Mouse (Mus musculus): ENCODE measurements around the gene Cfdp1.
A peak's percentile ranks its signal among the peaks of the same experiment; 100 is the strongest.

The Cfdp1 gene

DNA sequence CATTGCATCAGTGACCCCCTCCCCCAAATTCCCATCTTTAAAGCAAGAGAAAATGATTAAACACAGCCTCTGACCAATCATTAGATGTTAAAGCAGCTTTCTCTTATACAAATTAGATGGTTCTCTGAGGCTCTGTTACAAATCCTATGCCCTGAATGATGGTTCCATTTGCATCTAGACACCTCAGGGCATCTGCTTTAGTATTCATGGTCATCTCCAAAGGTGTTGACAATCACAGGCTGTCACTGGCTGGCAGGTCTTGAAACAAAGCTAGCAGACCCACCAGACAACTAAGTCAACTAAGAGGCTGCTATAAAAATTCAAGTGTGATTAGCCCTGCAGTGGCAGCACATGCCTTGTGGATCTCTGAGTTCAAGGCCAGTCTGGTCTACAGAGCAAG lies 64.5 kb downstream of the Cfdp1 start:
- no peak for DNase-seq

DNA sequence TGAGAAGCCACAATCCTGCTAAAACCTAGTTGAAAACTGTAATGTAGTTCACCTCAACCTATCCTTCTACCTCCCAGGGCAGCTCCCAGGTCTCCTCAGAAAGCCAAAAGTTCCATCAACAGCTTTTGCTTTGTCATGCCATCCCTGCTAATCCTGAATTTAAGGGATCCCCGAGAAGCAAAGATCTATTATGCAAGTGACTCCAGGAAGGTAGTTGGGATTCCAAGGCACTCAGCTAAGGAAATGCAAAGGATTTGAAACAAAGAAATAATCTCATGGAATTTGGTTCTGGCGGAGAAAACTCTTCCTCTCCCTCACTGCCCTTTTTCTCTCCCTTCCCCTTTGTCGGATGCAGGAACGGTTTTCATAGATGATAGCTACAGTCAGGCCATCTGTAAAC lies 64.9 kb downstream of the Cfdp1 start:
- DNase-seq, result no peak

DNA sequence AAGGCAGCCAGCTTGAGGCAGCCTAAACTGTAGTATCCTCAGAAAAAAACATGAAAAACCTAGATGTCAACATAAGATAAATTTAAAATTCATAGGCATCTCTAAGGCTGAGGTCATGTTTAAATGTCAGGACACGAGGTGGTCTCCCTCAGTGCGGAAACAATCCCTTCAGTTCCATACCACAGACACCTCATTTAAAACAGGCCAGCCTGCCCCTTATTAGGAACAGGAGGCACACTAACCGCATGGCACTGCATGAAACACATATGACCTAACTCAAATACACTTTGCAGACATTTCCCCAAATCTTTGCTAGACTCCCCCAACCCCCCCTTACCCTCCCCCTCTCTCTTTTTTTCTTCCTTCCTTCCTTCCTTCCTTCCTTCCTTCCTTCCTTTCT lies 65.6 kb downstream of the Cfdp1 start:
- no peak for DNase-seq

DNA sequence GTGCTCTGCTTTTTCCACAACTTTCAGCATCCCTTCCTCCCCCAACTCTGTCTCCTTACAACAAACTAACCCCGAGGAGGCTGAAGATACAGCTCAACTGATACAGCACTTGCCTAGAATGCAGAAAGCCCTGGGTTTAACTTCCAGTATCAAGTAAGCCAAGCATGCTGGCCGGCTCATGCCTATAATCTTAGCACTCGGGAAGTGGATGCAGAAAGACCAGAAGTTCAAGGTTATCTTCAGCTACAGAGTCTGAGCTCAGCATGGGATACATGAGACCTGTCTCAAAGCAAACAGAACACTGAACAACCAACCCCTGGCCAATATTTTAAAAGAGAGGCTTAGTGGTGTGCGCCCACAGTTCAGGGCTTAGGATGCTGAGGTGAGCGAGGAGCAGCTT lies 66.0 kb downstream of the Cfdp1 start:
- DNase-seq, result no peak

DNA sequence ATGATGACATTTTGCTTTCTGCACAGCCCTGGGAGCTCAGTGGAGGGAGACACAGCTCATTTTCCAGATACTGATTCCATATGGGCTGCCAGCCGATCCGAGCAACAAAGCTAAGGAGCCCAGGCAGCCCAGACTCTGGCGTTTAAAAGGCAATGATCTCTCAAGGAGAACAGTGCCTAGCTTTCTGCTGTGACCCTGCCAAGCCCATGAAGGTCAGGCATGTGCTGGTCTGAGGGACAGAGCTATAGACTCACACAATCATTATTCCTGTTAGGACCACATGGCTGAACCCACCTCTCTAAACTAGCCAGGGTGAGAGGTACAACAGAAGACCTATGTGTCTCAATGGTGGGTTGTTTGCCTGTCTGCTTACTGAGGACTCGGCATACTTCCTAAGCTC lies 66.4 kb downstream of the Cfdp1 start:
- DNase-seq, result no peak

DNA sequence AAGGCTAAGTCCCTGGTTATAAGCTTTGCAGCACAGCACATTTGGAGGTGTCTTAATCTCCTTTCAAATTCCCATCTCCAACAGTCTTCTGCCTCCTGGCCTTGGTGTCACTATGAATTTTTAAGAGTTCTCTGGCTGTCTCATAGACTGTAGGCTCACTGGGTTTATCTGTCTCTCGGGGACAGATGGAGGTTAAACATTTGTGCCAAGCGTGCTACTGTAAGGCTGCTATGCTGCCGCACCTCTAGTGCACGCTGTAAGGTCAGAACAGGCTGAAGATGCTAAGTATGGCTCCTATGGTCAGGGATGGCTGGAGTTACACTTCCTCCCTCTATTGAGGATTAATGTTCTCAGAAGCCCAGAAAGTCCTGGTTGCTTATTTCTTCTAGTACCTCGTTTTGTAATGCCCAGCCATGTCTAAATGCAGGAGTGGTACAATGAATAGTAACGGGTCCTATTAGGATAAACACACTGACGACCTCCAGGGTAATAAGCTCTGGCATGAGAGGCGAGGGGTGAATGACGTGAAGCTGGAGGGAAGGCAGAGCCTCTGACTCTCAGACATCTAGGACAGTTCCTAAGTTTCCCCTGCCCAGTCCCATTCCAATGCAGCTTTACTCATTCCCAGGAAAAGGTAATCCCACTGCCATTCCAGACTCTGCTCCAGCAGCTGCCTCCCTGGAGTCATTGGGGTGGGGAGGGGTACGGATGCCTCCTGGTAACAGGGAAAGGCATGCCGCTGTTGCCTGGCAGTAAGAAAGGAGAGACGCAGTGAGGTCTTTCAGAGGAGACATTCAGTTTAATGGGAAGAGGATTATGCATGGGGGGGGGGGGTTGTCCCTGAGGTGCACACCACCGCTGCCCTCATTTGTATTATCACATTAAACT lies 67.1 kb downstream of the Cfdp1 start:
- DNase-seq, result no peak

DNA sequence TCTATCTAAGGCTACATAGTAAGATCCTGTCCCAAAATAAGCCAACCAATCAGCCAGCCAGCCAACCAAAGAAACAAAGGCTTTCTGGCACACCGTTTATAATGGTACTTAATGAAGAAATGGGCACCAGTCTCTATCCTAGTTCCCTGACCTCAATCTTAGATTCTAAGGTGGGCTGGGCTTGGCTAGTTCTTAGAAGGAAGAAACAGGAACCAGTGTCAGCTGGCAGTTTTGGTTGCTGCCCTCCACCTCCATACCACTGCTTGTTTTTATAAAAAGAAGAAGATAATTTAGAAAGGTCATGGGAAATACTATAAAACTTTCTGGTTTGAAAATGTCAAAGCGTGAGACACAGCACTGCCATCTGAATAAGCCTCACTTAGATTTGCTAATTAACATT lies 68.0 kb downstream of the Cfdp1 start:
- no peak for DNase-seq

DNA sequence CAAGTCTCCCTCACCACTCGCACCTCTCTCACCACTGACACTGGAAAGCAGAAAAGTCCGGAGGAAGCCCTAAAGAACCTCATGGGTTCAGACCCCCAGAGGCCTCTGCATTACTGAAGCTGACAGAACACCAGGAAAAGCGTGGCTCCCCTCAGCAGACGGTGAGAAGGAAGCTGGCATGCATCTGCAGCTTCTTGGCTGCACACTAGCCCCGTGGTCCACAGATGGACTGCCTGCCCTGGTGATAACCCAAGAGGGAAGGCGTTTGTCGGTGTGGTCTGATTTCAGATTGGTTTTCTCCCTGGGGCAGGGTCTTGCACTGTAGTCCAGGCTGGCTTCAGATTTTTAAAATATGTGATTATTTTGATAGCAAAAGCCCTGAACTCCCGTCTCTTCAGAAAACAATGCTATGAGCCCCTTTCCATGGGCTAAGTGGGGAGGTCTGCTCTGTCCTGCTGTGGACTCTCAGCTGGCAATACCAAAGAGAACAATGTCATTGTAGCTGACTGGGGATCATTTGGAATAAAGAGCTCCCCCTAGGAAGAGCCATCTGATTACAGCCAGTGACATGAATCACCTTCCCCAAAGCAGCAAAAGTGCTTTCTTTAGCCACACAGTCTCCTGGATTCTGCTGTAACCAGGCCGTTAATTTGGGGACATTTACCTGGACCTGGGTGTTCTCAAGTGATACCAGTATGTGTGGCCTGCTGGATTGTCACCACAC lies 71.3 kb downstream of the Cfdp1 start:
- no peak for DNase-seq

DNA sequence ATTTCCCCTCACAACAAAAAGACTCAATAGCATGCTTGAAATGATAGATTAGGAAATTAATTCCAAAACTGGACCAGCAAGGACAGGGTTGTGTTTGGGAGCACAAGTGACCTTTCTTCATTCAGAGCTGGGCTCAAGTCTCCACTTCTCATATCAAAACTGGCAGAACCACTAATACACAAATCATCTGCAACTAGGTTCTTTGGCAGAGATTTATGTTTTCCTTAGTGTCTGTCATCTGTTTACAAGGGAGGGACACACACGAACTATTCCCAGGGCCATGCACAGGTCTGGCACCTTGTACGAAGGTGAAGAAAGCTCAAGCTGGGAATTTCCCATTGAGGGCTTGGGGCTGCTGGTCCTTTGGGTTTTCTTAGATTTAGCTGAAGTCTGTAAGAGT lies 71.9 kb downstream of the Cfdp1 start:
- no peak for DNase-seq

DNA sequence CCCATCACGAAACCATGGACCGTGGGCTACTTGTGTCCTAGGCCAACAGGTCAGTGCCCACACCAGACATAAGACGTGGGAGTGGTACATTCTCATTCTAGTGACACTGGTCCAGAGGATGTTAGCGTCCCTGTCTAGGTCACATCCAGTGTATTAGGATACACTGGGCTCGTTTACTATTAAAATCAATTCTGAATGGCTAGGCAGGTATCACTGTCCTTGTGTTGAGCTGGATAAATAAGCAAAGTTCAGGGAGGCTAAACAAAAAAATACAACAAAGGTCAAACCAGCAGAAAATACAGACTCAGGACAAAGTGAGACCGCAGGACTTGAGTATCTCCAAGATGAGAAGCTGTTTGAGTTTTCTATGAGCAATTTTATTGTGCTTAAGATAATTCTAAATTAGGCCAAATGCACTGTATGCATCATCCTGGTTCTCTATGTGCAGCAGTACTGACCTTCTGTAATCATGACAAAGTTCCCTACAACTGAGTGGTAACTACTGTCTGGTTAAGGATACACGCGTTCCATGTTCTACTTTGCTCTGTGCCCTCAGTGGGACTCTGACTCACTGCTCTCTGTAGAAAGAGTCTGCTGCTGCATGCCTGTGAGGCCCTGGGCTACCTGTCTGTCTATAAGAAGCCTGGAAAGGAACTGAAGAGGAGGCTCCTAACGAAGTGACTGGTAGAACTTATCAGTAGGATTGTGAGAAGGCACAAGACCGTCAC lies 73.2 kb downstream of the Cfdp1 start:
- DNase-seq, result no peak

DNA sequence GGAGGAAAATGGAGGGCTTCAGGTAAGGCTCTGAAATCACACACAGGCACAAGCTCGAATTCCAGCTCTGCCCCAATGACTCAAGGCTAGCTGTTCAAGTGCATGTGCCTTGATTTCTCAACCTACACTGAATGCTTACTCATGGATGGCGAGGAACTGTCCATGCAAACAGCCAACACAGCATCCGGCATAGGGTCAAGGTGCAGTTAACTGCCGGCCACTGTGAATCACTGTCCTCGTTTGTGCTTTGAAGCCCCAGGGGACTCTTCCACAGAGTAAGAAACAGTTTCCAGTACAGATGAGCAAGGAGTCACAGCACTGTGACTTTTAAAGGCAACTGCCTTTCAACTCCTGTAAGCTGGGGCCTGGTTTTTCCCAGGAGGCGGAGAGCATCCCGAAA lies 74.4 kb downstream of the Cfdp1 start:
- peak; percentile 20 for DNase-seq

DNA sequence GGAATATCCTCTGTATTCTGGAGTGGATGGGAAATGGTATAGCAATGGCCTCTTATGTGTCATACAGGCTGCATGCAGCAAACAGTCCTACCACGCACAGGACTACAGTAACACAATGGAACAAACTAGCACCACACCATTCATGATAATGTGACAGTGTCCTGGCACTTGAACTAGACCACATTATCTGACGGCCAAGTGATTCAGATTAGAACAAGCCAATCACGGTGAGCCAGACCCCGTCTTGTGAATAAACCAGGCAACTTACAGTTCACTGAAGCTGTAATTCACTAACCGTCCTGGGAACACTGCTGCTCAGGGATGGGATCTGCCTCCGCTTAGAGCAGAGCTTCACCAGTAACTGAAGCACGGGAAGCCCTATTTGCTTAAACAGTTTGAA lies 75.3 kb downstream of the Cfdp1 start:
- no peak for DNase-seq

DNA sequence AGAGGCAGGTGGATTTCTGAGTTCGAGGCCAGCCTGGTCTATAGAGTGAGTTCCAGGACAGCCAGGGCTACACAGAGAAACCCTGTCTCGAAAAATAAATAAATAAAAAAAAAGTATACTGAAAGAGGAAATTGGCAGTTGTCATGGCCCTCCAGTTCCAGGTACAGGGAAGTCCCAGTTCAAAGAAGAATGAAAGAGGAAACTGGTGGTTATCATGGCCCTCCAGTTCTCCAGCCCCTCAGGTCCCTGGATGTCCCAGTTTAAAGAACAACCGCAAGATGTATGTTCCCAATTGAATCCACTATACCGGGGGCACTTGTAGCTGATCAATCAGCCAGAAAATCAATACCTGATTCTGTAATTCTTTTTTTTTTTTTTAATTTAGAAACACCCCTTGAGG lies 77.6 kb downstream of the Cfdp1 start:
- no peak for DNase-seq

DNA sequence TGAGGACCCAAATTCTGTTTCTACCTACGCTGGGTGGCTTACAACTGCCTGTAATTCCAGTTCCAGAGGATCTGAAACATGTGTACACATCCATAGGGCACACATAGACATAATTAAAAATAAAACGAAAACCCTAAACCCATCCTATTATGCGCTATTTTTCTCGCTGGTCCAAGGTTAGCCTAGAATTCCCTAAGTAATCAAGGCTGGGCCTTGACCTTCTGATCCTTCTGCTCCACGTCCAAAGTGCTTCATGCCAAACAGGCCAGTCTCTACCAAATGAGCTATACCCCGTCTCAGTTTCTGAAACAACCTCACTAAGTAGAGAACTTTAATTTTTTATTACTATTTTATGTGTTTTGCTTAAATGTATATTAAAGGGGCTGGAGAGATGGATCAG lies 78.3 kb downstream of the Cfdp1 start:
- no peak for DNase-seq

DNA sequence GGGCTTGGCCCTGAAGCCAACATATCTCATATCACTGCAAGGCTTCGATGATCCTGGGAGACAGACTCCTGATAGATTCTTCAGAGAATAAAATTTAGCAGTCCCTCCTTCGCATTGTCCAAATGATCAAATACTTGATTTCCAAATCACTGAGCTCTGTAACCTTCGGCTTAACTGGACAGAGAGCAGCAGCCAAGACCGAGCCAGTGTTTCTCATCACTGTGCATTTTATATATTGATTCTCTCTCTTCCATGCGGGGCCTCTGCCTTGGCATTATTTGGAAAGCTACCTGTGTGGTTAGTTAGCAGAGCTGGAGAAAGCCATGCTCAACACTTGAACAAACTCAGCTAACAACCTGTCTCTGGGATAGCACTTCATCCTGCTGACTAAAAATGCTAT lies 80.6 kb downstream of the Cfdp1 start:
- DNase-seq, result no peak

DNA sequence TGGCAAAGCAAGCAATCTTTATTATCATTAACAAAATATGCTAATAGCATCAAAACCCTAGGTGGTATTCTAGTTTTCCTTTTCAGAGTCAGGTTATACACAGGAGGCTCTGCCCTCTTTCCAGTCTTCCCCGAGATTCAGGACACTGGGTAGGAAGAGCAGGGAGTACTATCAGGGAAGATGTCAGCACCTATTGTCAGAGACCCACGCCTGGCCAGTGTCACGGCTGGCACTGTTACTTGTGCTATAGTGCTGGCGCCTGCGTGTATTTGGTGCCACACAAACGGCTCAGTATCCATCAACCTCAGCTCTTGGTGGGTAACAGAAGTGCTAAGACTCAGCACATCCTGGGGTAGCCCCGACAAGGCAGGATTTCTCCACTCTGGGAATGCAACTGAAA lies 81.0 kb downstream of the Cfdp1 start:
- no peak for DNase-seq

DNA sequence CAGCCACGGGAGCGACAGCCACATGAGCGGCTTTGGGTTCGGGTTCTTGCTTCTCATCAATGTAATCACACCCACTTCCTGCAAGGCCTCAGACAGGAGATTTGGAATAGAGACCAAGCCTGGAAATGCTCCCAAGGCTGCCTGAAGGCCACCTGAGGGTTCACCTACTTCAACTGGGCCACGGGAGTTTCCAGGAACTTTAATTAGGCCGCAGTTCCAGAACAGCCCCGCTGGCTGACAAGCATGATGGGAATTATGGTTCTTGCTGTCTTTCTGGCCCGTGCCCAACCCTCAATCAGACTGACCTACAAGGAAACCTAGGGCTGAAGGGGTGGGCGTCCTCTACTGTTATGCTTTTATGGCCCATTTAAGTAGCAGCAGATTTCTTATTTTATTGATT lies 82.0 kb downstream of the Cfdp1 start:
- DNase-seq, result no peak

DNA sequence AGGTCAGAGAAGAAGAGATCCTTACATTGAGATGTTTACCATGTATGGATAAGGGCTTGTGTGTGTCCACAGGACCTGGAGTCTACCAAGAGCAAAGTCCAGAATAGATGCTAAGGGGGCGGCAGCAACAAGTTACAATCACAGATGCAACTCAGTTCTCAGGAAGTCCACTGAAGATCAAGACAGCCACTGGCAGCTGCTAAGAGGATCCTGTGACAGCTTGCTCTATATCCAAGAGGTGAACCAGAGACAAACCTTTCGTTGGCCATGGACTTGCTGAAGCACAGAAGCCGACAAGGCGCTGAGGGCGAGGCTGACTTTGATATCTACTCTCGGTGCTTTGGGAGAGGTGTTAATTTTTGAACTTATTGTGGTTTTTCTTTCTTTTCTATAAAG lies 82.5 kb downstream of the Cfdp1 start:
- DNase-seq, result no peak

DNA sequence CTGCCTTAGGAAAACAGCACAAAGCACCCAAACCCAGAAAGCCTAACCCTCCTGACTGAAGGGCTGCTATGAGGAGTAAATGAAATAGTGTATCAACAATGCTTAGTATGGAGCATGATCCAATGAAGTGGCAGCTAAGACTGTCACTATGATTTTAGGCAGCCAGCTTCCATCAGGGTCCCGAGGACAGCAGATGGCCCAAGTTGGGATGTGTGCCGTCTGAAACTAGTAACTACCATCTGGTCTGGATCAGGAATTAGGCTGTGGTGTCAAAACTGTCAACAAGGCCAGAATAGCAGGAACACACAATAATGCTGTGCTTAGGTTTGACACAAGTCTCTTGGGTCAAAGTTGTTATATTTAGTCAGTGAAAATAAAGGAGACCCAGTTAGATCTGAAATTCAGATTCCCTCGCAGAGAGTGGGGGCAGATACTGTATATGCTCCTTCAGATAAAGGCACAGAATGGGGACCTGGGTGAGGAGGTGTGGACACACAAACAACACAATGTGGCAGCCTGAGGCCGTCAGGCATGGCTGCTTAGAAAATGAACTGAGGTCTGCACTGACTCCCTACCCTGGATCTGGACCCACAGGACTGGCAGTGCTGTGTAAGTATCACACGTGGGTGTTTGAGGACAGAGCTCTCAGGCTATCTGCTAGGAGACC lies 83.0 kb downstream of the Cfdp1 start:
- no peak for DNase-seq

DNA sequence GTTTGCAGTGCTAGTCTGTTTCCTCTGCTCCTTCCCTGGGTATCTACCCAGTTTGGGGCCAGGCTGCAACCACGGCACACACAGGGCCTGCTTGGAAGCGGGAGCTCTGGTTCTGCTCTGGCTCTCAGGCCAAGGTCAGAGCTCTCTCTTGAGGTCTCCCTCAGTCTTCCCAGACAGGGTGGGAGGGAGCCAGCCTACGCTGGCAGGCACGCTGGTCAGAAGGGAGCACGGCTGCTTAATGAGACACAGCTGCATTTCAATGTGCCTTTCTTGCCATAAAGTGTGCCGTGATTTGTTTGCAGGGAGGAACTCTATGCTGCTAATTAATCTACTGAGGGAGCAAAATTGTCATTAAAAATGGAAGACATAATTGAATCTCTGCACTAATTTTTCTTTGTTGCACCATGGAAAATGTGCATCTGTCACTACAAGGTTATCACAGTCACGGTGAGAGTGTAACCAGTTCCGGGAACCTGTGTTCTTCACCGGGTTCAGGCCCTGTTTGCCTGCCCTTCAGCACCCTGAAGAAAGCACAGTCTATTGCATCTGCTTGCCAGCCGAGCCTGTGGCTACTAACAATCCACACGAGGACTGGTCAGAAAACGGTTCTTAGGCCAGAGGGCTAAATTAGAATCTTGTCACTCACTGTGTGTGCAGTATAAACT lies 84.2 kb downstream of the Cfdp1 start:
- no peak for DNase-seq

DNA sequence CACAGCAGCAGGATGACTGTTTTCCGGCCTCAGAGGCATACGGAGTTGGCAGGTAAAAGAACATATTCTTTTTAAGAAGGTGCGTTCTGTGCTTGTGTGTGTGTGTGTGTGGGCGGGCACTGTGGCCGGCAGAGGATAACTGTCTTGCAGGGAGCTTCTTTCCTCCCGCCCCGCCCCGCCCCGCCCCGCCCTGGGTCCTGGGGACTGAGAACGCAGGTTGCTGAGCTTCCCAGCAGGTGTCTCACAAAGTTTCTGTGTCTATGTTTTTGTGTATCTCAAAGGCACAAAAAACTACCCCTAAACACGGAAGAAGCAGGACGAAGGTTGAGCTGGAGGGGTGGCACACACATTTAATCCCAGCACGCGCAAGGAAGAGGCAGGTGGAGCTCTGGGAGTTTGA lies 84.8 kb downstream of the Cfdp1 start:
- DNase-seq, result no peak

DNA sequence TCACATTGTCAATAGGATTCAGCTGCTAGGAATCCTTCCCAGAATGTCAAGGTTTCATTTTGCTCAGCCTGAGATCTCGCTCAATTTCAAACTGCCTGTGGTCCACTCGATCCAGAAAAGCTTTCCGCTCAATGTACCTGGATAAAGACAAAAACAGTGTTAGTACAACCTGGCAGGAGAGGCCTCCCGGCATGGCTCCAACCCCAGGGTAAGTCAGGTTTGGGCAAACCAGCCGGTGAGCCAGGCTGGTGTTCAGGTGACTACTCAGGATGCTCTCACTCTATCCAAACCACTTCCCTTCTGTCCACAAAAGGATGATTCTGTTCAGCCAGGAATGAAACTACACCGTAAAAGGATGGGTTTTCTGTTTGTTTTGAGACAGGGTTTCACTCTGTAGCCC lies 85.4 kb downstream of the Cfdp1 start:
- no peak for DNase-seq

DNA sequence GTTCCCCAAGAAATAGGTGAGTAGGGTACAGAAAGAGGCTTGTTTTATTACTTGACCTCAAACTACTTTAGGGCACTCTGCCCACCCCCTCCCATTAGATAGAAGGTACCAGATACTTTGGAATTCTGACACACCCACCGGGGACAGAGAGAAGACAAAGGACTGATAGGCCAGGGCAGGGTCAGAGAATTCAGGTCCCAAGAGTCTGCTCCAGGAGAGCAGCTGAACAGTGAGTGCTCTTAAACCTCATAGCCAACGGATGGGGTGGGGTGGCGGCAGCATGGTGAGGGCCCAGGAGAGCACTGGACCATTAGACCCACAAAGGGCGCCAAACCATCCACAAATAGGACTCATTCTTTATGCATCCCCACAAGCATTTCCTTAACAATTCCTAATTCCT lies 88.5 kb downstream of the Cfdp1 start:
- no peak for DNase-seq

Data from liver (tissue).